In the genomic region with DNA sequence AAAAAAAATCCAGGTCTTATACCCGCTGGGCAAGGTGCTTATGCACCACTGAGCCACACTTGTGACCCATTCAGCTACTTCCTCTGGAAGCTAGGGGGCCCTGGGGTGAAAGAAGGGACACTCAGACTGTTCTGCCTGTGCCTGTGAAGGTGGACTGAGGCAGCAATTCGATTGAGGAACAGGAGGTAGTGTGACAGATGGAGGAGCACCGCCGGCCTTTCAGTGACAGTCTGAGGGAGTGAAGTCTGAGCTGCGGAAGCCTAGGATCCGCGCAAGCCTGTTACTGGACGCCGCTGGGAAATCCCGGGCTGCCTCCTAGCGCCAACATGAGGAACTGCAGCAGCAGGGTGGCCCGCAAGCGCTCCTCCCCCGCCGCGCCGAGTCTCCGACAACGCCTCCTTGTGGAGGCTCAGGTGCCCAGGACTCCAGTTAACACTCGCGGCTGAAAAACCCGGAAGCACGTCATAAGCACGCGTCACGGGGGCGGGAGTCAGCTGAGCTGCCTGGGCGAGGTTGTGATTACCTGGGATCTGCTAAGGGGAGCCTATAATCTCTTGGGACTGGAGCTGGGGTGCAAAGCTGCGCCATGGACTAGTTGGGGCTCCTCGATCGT, we compare ENCODE assay signal across 8 mouse cellular contexts. TPM values are rescaled to one million over a fixed set of nuclear protein-coding genes. Genes with fewer than 3 reads are reported as not detected.
DNase-seq lines count a peak whose midpoint lies in the region; ATAC-seq lines count a peak whose summit lies in the region.

A gene (plus strand): TSS at position 471 of the 613 bp plus-strand sequence.

- peak; percentile 98 for ATAC-seq in inflammation-experienced regulatory T-cells, adult 6 months
- ATAC-seq in megakaryocyte-erythroid progenitor cell, adult 5-6 weeks (replicated peaks; ENCODE audit: low FRiP score, low TSS enrichment, poor library complexity, severe bottlenecking), result peak; percentile 95

- DNase-seq in adrenal gland, adult (ENCODE audit: inconsistent age in 2 of 2, low spot score in 1 of 2), result peak; percentile 98 to 99
- DNase-seq in embryo, embryonic 10.5 days (ENCODE audit: low spot score), result peak; percentile 99
- peak; percentile 97 for DNase-seq in gastrocnemius, postnatal 14 days
- DNase-seq in left cerebral cortex, postnatal 10 days (ENCODE audit: extremely low spot score in 1 of 2, low spot score in 2 of 2), result peak; percentile 97 to 98
- peak; percentile 99 for DNase-seq in right cerebral cortex, postnatal 25 days
- DNase-seq in urinary bladder, postnatal 4 days (ENCODE audit: low spot score in 2 of 2), result peak; percentile 95 to 99

- intact Hi-C loops in gastrocnemius, postnatal 14 days (cut with DNase I; ENCODE audit: low total_unique reads), result no loop called here
- intact Hi-C loops in left cerebral cortex, postnatal 10 days (cut with DNase I), result loop anchor here (5.0 to 10.0 kb wide), 2 partner anchors 36 to 254 kb away; a partner anchor contains a TSS

RNA-seq across cellular contexts. Expression of the gene that starts here (rescaled TPM):
- total RNA-seq in gastrocnemius, postnatal 14 days (2021), result 1 to 10 TPM; 8.3 to 8.9 TPM
- 1 to 10 TPM; 5.5 to 6.1 (median 5.9) TPM for polyA plus RNA-seq in inflammation-experienced regulatory T-cells, adult 6 months (2017; shearing (Covaris generic))
- 10 to 100 TPM; 33.7 to 33.8 TPM for total RNA-seq in left cerebral cortex, postnatal 10 days (2021)
- 9.0 and 13.1 TPM in 2 replicates for total RNA-seq in megakaryocyte-erythroid progenitor cell, adult 5-6 weeks (2014; fragmentation: Nextera tagmentation)
- total RNA-seq in megakaryocyte-erythroid progenitor cell, adult 5-6 weeks (2017), result 6.5 and 12.4 TPM in 2 replicates

Comparison
In these comparisons a context has a peak if more than half of its experiments do, and no peak if none do; other contexts are left out.
1. Peak in every context shown above with its lines: DNase-seq and ATAC-seq.